Mouse (Mus musculus) hindbrain, embryonic 14.5 days (tissue): Measurements from ENCODE around the gene Upb1. TPM values are rescaled to one million over a fixed set of nuclear protein-coding genes. Genes with fewer than 3 reads are reported as not detected.
"Not testable (repeated sequence)": the region's sequence is repeated elsewhere in the genome, so short reads cannot be mapped to it uniquely, and the experiment has no call there.

Experiments used
- ATAC-seq: fragments of 200-750 bp; cut with Nextera tagmentation; 2 replicates; pipeline ENCODE4 v1.8.0; 2017; ENCODE audit warnings: moderate number of reproducible peaks, mild to moderate bottlenecking, moderate TSS enrichment, moderate library complexity; ENCODE audit not compliant: low FRiP score
- DNase-seq: peaks from one replicate; pipeline ENCODE4 v3.0.0-alpha.2; 2015; ENCODE audit warnings: low spot score
- H3K27ac ChIP-seq: fragments of 300-500 bp; sonication (generic); 2 replicates; pipeline ENCODE4 v1.5.1; 2014; ENCODE audit warnings: mild to moderate bottlenecking, moderate library complexity
- H3K27me3 ChIP-seq: fragments of 300-500 bp; sonication (generic); 2 replicates; pipeline ENCODE4 v1.6.1; 2014; ENCODE audit warnings: mild to moderate bottlenecking, low read length, mixed read lengths; ENCODE audit not compliant: control insufficient read depth, insufficient read depth
- H3K36me3 ChIP-seq: fragments of 300-500 bp; sonication (generic); replicated peaks from 2 replicates; pipeline ENCODE4 v1.6.1; 2014; ENCODE audit not compliant: control insufficient read depth, insufficient read depth
- H3K4me1 ChIP-seq: fragments of 300-500 bp; sonication (generic); replicated peaks from 2 replicates; pipeline ENCODE4 v1.6.1; 2014; ENCODE audit warnings: antibody characterized with exemption, low read length, mixed read lengths; ENCODE audit not compliant: control insufficient read depth, insufficient read depth
- H3K4me2 ChIP-seq: fragments of 300-500 bp; sonication (generic); replicated peaks from 2 replicates; pipeline ENCODE4 v1.6.1; 2014; ENCODE audit warnings: mild to moderate bottlenecking, moderate library complexity
- H3K4me3 ChIP-seq: fragments of 300-500 bp; sonication (generic); replicated peaks from 2 replicates; pipeline ENCODE4 v1.5.1; 2014; ENCODE audit warnings: mild to moderate bottlenecking, low read length
- H3K9ac ChIP-seq: fragments of 300-500 bp; sonication (generic); 2 replicates; pipeline ENCODE4 v1.6.1; 2014
- H3K9me3 ChIP-seq: fragments of 300-500 bp; sonication (generic); 2 replicates; pipeline ENCODE4 v1.6.1; 2016; ENCODE audit warnings: low read length; ENCODE audit not compliant: control insufficient read depth
- WGBS: fragments of 180-500 bp; shearing (Covaris S2); extraction: QIAGEN DNeasy Blood & Tissue Kit; methylation state at CpG from one replicate; pipeline ENCODE4 v1.1.7; 2014; 5-methylcytosine and 5-hydroxymethylcytosine counted together
- polyA plus RNA-seq: library from polyadenylated mRNA; unstranded; fragments of >200 nt; fragmentation: Nextera tagmentation; extraction: Ambion mirVana; gene quantifications from 2 replicates; pipeline ENCODE4 v1.2.1, GENCODE M21; 2014

Gene Upb1
- polyA plus RNA-seq, result 0.55 and 0.97 TPM in 2 replicates

DNA sequence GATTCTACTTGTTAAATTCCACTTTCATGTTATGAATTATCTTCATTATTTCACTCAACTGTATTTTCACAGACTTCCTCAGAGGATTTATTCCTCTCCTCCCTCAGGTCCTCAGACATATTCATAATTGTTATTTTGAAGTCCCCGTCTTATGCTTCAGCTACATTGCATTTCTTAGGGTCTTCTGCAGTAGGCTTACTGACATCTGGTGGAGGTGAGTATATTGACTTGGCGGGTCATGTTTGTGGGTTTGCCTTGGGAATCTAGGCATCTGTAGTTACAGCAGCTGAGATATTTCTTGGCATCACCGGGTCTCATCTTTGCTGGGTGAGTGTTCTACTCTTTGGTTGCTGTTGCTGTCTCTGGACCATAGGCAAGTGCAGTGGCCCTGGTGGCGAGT, at the start of gene Upb1:
Gene Upb1 (plus strand): TSS at position 158 of the 400 bp plus-strand sequence.
- Histone ChIP-seq H3K4me2 (no peak within 1 kb of the TSS), H3K27ac (no peak within 1 kb of the TSS), H3K36me3 (no peaks in the 10 kb centered on the region), H3K9ac (no peak within 1 kb of the TSS), H3K4me3 (no peak within 1 kb of the TSS), H3K9me3 (no peaks in the 10 kb centered on the region), H3K4me1 (0 out of 2 replicates have a peak, but pooled peaks cover 5% of the 10 kb centered on the region), H3K27me3 (no peaks in the 10 kb centered on the region)
- 82% methylated on average over 4 of the region's 4 CpGs for WGBS
- ATAC-seq (no peak), DNase-seq (no peak)

DNA sequence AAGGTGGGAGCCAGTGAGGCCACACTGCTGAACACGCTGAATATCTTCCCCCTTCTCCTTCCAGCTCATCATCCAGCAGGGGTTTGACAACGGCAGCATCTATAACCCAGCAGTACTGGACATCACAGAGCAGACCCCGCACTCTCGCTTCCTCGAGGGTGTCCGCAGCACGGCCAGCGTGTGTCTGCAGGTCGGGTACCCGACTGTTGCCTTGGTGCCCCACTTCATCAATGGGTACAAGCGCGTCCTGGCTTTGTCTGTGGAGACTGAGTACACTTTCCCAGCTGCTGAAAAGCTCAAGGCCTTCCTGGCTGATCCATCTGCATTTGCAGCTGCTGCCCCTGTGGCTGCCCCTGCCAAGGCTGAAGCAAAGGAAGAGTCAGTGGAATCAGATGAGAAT, 48.4 kb upstream of the Upb1 start:
- ATAC-seq, result no peak
- 95% methylated on average over 12 of the region's 12 CpGs for WGBS
- Histone ChIP-seq H3K9me3 (no peaks in the 10 kb centered on the region), H3K4me3 (no peak overlapping the region), H3K27ac (no peak overlapping the region), H3K36me3 (no peaks in the 10 kb centered on the region), H3K9ac (no peak overlapping the region), H3K4me1 (no peaks in the 10 kb centered on the region), H3K4me2 (no peak overlapping the region), H3K27me3 (no peaks in the 10 kb centered on the region)
- DNase-seq, result no peak

DNA sequence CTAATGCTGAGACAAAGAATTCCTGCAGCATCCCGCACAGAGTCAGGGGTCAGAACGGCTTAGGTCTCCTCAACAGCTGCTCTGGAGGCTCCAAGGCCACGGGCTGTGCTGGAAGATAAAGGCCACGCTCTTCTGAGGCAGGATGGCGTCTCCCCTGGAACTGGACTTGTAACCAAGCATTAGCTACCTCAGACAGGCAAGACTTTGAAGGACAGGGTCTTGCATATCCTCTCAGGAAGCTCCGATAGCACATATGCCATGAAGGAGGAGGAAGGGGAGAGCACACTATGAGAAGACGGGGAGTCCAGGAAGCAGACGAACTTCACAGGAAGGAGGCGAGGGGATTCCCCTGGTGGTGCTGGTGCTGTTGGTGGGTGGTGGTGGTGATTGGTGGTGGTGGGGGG, 47.1 kb upstream of the Upb1 start:
- 76% methylated on average over 8 of the region's 9 CpGs for WGBS
- not testable (repeated sequence) for H3K9ac ChIP-seq, DNase-seq, H3K4me3 ChIP-seq, H3K27ac ChIP-seq, H3K36me3 ChIP-seq, H3K4me2 ChIP-seq, ATAC-seq, H3K27me3 ChIP-seq, H3K4me1 ChIP-seq, H3K9me3 ChIP-seq

GRCm38 (mm10) chr10:75355341-75355740, 45.6 kb upstream of the Upb1 start:
- H3K4me1 ChIP-seq, result no peaks in the 10 kb centered on the region
- no peaks in the 10 kb centered on the region for H3K36me3 ChIP-seq
- no peak overlapping the region for H3K9ac ChIP-seq
- ATAC-seq (no peak), DNase-seq (no peak)
- WGBS, result 86% methylated on average over 4 of the region's 4 CpGs
- H3K4me2 ChIP-seq, result no peak overlapping the region
- H3K27me3 ChIP-seq, result no peaks in the 10 kb centered on the region
- no peak overlapping the region for H3K4me3 ChIP-seq
- H3K27ac ChIP-seq, result no peak overlapping the region
- no peaks in the 10 kb centered on the region for H3K9me3 ChIP-seq

DNA sequence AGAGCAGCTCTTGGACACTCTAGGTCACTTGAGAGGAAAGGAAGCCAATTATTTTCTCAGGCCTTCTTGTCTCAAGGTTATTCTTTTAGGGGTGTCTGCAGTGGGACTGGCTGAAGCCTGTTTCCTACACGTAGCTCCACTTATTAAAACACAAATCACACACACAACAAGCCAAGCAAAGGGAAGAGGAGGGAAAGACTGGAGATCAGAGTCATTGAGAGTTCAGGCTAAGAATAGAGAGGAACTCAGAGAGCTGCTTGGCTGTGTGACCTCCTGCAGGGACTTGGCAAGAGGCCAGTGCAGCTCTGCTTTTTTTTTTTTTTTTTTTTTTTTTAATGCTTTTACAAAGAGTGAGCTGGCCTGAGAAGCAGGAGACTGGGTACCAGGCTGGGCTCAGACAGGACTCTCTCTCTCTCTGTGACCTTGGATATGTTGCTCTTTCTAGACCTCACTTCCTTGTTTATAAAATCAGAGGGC, 36.7 kb upstream of the Upb1 start:
- H3K27me3 ChIP-seq, H3K36me3 ChIP-seq, H3K4me1 ChIP-seq, H3K4me3 ChIP-seq, H3K9me3 ChIP-seq, H3K4me2 ChIP-seq, H3K9ac ChIP-seq: not testable (repeated sequence)
- H3K27ac ChIP-seq, result peak overlapping the region; percentile 43; the same call in 1 of the 2 replicates
- 4% methylated on average over 1 of the region's 1 CpGs for WGBS
- ATAC-seq (peak; percentile 82), DNase-seq (peak; percentile 63)

DNA sequence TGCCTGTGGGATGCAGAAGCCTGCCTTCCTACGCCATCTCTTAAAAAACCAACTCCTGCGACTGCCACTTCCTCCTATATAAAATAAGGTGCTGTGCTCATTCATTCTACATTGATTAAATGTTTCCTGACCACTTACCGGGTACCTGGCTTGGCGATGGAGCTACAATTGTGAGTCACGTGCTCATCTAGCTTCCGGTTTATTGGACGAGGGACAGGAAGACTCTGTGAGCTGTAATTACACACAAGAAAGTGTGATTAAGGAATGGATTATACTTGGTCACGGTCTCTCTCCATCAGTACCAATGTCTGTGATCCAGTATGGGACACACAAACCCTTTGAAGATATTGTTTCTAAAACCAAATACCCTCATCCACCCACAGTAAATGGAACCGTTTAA, 36.1 kb upstream of the Upb1 start:
- no peak for DNase-seq
- H3K27ac ChIP-seq, result peak overlapping the region; percentile 43; the same call in 1 of the 2 replicates
- H3K36me3 ChIP-seq, result no peaks in the 10 kb centered on the region
- no peaks in the 10 kb centered on the region for H3K27me3 ChIP-seq
- WGBS, result 76% methylated on average over 9 of the region's 9 CpGs
- no peak for ATAC-seq
- H3K9me3 ChIP-seq, result no peaks in the 10 kb centered on the region
- no peak overlapping the region for H3K4me2 ChIP-seq
- H3K4me1 ChIP-seq, result peaks cover 7% of the 10 kb centered on the region; the same call in 1 of the 2 replicates
- no peak overlapping the region for H3K4me3 ChIP-seq
- no peak overlapping the region for H3K9ac ChIP-seq

- ATAC-seq, result no peak
- no peaks in the 10 kb centered on the region for H3K27me3 ChIP-seq
- no peaks in the 10 kb centered on the region for H3K9me3 ChIP-seq
- no peak overlapping the region; the same call in 1 of the 2 replicates for H3K4me3 ChIP-seq
- 0 out of 2 replicates have a peak overlapping the region, but pooled peaks have one; percentile 10 for H3K4me2 ChIP-seq
- no peak overlapping the region for H3K27ac ChIP-seq
- H3K4me1 ChIP-seq, result peaks cover 7% of the 10 kb centered on the region; the same call in 1 of the 2 replicates
- H3K36me3 ChIP-seq, result no peaks in the 10 kb centered on the region
- 57% methylated on average over 6 of the region's 6 CpGs for WGBS
- H3K9ac ChIP-seq, result no peak overlapping the region
- DNase-seq, result no peak
These were observed 35.7 kb upstream of the Upb1 start for GRCm38 (mm10) chr10:75365231-75365633.

GRCm38 (mm10) chr10:75373655-75374351, 27.1 kb upstream of the Upb1 start:
- not testable (repeated sequence) for ATAC-seq, DNase-seq

GRCm38 (mm10) chr10:75378688-75379087, 22.2 kb upstream of the Upb1 start:
- Histone ChIP-seq H3K4me1 (no peaks in the 10 kb centered on the region), H3K9me3 (no peaks in the 10 kb centered on the region), H3K27ac (no peak overlapping the region), H3K36me3 (no peaks in the 10 kb centered on the region), H3K4me3 (no peak overlapping the region), H3K4me2 (no peak overlapping the region), H3K9ac (no peak overlapping the region), H3K27me3 (no peaks in the 10 kb centered on the region)
- no peak for DNase-seq
- ATAC-seq, result no peak
- WGBS, result 83% methylated on average over 10 of the region's 10 CpGs

More at GRCm38 (mm10) chr10:75373655-75374351, 27.1 kb upstream of the Upb1 start:
- H3K4me1 ChIP-seq, H3K27me3 ChIP-seq, H3K4me3 ChIP-seq, H3K9me3 ChIP-seq, H3K27ac ChIP-seq, H3K9ac ChIP-seq, H3K4me2 ChIP-seq, H3K36me3 ChIP-seq: not testable (repeated sequence)
- WGBS, result 75% methylated on average over 12 of the region's 19 CpGs
